Mouse (Mus musculus) heart, embryonic 12.5 days (tissue): Measurements from ENCODE around the gene Exoc3l. TPM values are rescaled to one million over a fixed set of nuclear protein-coding genes. Genes with fewer than 3 reads are reported as not detected.

Source experiments
- ATAC-seq: fragments of 200-750 bp; cut with Nextera tagmentation; 2 replicates; pipeline ENCODE4 v1.8.0; 2017; ENCODE audit warnings: moderate TSS enrichment, moderate library complexity; ENCODE audit not compliant: insufficient number of reproducible peaks, low FRiP score
- H3K27ac ChIP-seq: fragments of 300-500 bp; sonication (generic); 2 replicates; pipeline ENCODE4 v1.5.1; 2016; ENCODE audit warnings: mild to moderate bottlenecking, moderate library complexity; ENCODE audit not compliant: poor library complexity, severe bottlenecking
- H3K27me3 ChIP-seq: fragments of 300-500 bp; sonication (generic); replicated peaks from 2 replicates; pipeline ENCODE4 v1.6.1; 2016; ENCODE audit warnings: mild to moderate bottlenecking, moderate library complexity
- H3K36me3 ChIP-seq: fragments of 300-500 bp; sonication (generic); 2 replicates; pipeline ENCODE4 v1.6.1; 2016; ENCODE audit warnings: mild to moderate bottlenecking, moderate library complexity
- H3K4me1 ChIP-seq: fragments of 300-500 bp; sonication (generic); replicated peaks from 2 replicates; pipeline ENCODE4 v1.6.1; 2016; ENCODE audit warnings: mild to moderate bottlenecking
- H3K4me2 ChIP-seq: fragments of 300-500 bp; sonication (generic); 2 replicates; pipeline ENCODE4 v1.6.1; 2016; ENCODE audit warnings: mild to moderate bottlenecking, moderate library complexity
- H3K4me3 ChIP-seq: fragments of 300-500 bp; sonication (generic); 2 replicates; pipeline ENCODE4 v1.5.1; 2016; ENCODE audit warnings: mild to moderate bottlenecking
- H3K9ac ChIP-seq: fragments of 300-500 bp; sonication (generic); 2 replicates; pipeline ENCODE4 v1.6.1; 2016; ENCODE audit warnings: mild to moderate bottlenecking, moderate library complexity
- H3K9me3 ChIP-seq: fragments of 300-500 bp; sonication (generic); replicated peaks from 2 replicates; pipeline ENCODE4 v1.6.1; 2016; ENCODE audit warnings: mild to moderate bottlenecking, moderate library complexity
- WGBS: fragments of 180-500 bp; shearing (Covaris S2); methylation state at CpG from one replicate; pipeline ENCODE4 v1.1.7; 2016; 5-methylcytosine and 5-hydroxymethylcytosine counted together
- polyA plus RNA-seq: library from polyadenylated mRNA; unstranded; fragments of >200 nt; fragmentation: Nextera tagmentation; extraction: Ambion mirVana; gene quantifications from 2 replicates; pipeline ENCODE4 v1.2.1, GENCODE M21; 2016

Gene Exoc3l
- polyA plus RNA-seq, 1 experiment from 2014 or later: 16.1 TPM

GRCm38 (mm10) chr8:105312891-105313481 lies 17.1 kb upstream of the Exoc3l start:
- H3K36me3 ChIP-seq: peaks cover 76% of the 10 kb centered on the region

GRCm38 (mm10) chr8:105311718-105312117 lies 15.8 kb upstream of the Exoc3l start:
- Histone ChIP-seq H3K4me1 (peaks cover 27% of the 10 kb centered on the region), H3K4me2 (no peak overlapping the region), H3K27me3 (no peaks in the 10 kb centered on the region), H3K27ac (no peak overlapping the region), H3K9me3 (no peaks in the 10 kb centered on the region), H3K9ac (no peak overlapping the region), H3K36me3 (peaks cover 84% of the 10 kb centered on the region), H3K4me3 (no peak overlapping the region)
- 73% methylated on average over 1 of the region's 1 CpGs for WGBS
- no peak for ATAC-seq

More at GRCm38 (mm10) chr8:105312891-105313481, 17.1 kb upstream of the Exoc3l start:
- Histone ChIP-seq H3K27me3 (no peaks in the 10 kb centered on the region), H3K9ac (no peak overlapping the region), H3K27ac (no peak overlapping the region), H3K9me3 (no peaks in the 10 kb centered on the region), H3K4me2 (no peak overlapping the region), H3K4me3 (no peak overlapping the region), H3K4me1 (peaks cover 25% of the 10 kb centered on the region)
- no peak for ATAC-seq
- 86% methylated on average over 8 of the region's 8 CpGs for WGBS

- peaks cover 73% of the 10 kb centered on the region for H3K36me3 ChIP-seq
- 87% methylated on average over 8 of the region's 8 CpGs for WGBS
- no peaks in the 10 kb centered on the region for H3K9me3 ChIP-seq
- H3K4me2 ChIP-seq: no peak overlapping the region
- no peaks in the 10 kb centered on the region for H3K27me3 ChIP-seq
- no peak overlapping the region; the same call in 1 of the 2 replicates for H3K9ac ChIP-seq
- ATAC-seq: no peak
- peaks cover 36% of the 10 kb centered on the region for H3K4me1 ChIP-seq
- H3K27ac ChIP-seq: no peak overlapping the region
- no peak overlapping the region for H3K4me3 ChIP-seq
Measured at GRCm38 (mm10) chr8:105310118-105310517, 14.2 kb upstream of the Exoc3l start.

DNA sequence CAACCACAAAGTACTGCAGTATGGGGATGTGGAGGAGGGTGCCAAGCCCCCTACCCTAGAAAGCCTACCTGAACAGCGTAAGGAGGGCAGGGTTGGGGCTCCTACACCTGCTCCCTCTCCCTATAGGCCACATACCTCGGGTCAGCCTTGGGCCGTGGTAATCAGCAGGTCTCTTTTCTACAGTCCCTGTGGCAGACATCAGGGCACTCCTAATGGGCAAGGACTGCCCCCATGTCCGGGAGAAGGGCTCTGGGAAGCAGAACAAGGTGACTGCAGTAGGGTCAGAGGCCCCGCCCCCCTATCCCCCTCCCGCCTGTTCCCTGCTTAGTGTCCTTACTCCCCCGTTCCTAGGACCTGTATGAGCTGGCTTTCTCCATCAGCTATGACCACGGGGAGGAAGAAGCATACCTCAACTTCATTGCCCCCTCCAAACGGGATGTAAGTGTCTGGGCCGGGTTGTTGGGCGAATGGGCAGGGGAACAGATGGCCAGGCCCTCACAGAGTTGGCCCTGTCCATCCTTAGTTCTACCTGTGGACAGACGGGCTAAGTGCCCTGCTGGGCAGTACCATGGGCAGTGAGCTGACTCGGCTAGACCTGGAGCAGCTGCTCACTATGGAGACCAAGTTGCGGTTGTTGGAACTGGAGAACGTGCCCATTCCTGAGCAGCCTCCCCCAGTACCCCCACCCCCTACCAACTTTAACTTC lies 13.4 kb upstream of the Exoc3l start:
- no peak overlapping the region for H3K9ac ChIP-seq
- ATAC-seq: no peak
- no peak overlapping the region for H3K4me2 ChIP-seq
- H3K4me1 ChIP-seq: peaks cover 41% of the 10 kb centered on the region
- WGBS: 82% methylated on average over 15 of the region's 15 CpGs
- H3K9me3 ChIP-seq: no peaks in the 10 kb centered on the region
- peaks cover 71% of the 10 kb centered on the region for H3K36me3 ChIP-seq
- H3K27me3 ChIP-seq: no peaks in the 10 kb centered on the region
- no peak overlapping the region for H3K27ac ChIP-seq
- no peak overlapping the region for H3K4me3 ChIP-seq

GRCm38 (mm10) chr8:105308428-105308827 lies 12.5 kb upstream of the Exoc3l start:
- Histone ChIP-seq H3K27ac (no peak overlapping the region), H3K4me2 (no peak overlapping the region), H3K9me3 (no peaks in the 10 kb centered on the region), H3K27me3 (no peaks in the 10 kb centered on the region), H3K4me3 (no peak overlapping the region), H3K36me3 (peaks cover 72% of the 10 kb centered on the region), H3K9ac (no peak overlapping the region), H3K4me1 (peaks cover 41% of the 10 kb centered on the region)
- 92% methylated on average over 10 of the region's 10 CpGs for WGBS
- ATAC-seq: no peak

DNA sequence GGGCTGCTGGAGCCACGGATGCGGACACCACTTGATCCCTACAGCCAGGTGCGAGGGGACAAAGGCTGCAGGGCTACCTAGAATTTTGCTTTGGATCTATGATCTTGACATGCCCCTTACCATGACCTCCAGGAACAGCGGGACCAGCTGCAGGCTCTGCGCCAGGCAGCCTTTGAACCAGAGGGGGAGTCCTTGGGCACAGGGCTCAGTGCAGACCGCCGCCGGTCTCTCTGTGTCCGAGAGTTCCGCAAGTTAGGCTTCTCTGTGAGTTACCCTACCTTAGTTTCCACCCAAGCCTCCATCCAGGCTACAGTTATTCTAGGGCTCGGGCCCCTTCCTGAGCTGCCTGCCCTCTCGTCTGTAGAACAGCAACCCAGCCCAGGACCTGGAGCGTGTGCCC lies 11.8 kb upstream of the Exoc3l start:
- 91% methylated on average over 13 of the region's 13 CpGs for WGBS
- Histone ChIP-seq H3K9me3 (no peaks in the 10 kb centered on the region), H3K4me2 (no peak overlapping the region), H3K4me3 (no peak overlapping the region), H3K27ac (no peak overlapping the region), H3K9ac (no peak overlapping the region), H3K36me3 (peaks cover 70% of the 10 kb centered on the region), H3K27me3 (no peaks in the 10 kb centered on the region), H3K4me1 (peaks cover 36% of the 10 kb centered on the region)
- no peak for ATAC-seq

DNA sequence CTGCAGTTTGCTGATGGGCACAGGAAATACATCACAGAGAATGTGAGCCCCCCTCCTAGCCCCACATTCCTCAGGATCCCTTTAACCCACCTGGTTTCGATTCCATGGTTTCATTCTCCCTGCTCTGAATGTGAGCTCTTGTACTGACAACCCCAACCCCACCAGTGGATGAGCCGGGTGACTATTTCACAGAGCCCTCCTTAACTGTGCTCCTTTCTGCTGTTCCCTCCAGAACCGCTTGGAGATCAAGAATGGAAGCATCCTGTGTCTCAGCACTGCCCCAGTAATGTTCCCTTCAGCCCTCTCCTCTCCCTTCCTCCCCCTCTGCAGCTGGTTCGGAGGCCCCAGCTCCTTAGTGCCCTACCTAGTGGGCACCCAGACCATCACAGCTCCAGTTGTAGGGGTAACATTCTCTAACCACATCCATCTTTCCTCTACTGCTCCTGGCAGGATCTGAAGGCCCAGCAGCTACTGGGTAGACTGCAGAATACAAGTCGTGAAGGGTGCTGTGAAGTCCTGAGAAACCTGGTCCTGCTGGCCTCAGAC lies 10.3 kb upstream of the Exoc3l start:
- peak overlapping the region; percentile 69 for H3K9ac ChIP-seq
- ATAC-seq: peak; percentile 19

DNA sequence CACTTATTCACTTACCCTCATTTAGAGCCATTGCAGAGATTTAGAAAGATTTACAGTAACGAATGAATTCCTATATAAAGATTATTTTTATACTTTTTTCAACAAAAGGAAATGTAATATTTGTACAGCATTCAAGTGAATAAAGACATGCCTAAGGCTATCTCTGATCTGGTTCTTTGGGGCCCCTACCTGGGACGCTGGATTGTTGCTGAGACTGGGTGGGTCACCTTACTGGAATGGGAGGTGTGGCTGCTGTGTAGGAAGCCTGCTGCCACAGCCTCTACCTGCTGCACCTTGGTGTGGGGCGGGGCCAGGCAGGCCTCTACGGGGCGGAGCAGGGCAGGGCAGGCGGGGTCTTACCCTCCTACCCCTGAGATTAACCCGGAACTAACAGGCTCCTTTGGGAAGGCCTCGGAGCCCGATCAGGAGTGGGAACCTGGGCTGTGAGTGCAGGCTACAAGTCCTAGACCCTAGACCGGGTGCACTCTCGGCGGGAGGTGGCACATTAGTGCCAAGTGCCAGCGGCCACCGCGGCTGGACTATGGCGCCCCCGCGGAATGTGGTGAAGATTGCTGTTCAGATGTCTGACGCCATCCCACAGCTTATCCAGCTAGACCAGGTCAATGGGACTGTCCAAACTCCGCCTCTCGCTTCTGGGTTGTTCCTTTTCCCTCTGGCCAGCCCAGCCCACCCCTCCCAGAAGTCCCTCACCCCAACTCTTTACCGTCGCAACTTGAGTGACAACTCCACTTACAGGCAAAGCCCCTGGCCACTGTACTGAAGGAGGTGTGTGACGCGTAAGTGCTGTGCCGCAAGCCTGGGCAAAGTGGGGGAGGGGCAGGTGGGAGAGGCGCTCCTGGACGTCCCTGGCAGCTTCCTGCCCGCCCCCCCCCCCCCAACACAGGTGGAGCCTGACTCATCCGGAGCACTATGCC lies 9.6 kb upstream of the Exoc3l start, which contains the start of gene Elmo3:
Gene Elmo3 (plus strand): TSS at position 391 of the 935 bp plus-strand sequence.
- Histone ChIP-seq H3K9me3 (no peaks in the 10 kb centered on the region), H3K36me3 (peaks cover 75% of the 10 kb centered on the region)
- WGBS: 6% methylated on average over 29 of the region's 30 CpGs

More for the DNA sequence above, 10.3 kb upstream of the Exoc3l start:
- Histone ChIP-seq H3K27me3 (no peaks in the 10 kb centered on the region), H3K36me3 (peaks cover 71% of the 10 kb centered on the region), H3K27ac (peak overlapping the region; percentile 49), H3K4me3 (peak overlapping the region; percentile 46), H3K4me2 (peak overlapping the region; percentile 82), H3K4me1 (peaks cover 36% of the 10 kb centered on the region), H3K9me3 (no peaks in the 10 kb centered on the region)
- 50% methylated on average over 5 of the region's 5 CpGs for WGBS

GRCm38 (mm10) chr8:105304325-105305210 lies 8.7 kb upstream of the Exoc3l start:
- peak; percentile 18; the same call in 1 of the 2 replicates for ATAC-seq
- H3K9me3 ChIP-seq: no peaks in the 10 kb centered on the region
- 52% methylated on average over 9 of the region's 9 CpGs for WGBS
- H3K27ac ChIP-seq: peak overlapping the region; percentile 53; the same call in 1 of the 2 replicates
- no peaks in the 10 kb centered on the region for H3K27me3 ChIP-seq
- no peak overlapping the region for H3K4me3 ChIP-seq
- H3K4me1 ChIP-seq: peaks cover 40% of the 10 kb centered on the region
- H3K4me2 ChIP-seq: no peak overlapping the region
- 0 out of 2 replicates have a peak overlapping the region, but pooled peaks have one; percentile 3 for H3K9ac ChIP-seq
- peaks cover 76% of the 10 kb centered on the region for H3K36me3 ChIP-seq

More for the DNA sequence above, 9.6 kb upstream of the Exoc3l start, which contains the start of gene Elmo3:
- Histone ChIP-seq H3K9ac (peak within 1 kb of the TSS; percentile 69), H3K4me2 (peak within 1 kb of the TSS; percentile 82), H3K27ac (peak within 1 kb of the TSS; percentile 53), H3K27me3 (no peaks in the 10 kb centered on the region), H3K4me1 (peaks cover 36% of the 10 kb centered on the region), H3K4me3 (peak within 1 kb of the TSS; percentile 46)
- ATAC-seq: peak; percentile 59

DNA sequence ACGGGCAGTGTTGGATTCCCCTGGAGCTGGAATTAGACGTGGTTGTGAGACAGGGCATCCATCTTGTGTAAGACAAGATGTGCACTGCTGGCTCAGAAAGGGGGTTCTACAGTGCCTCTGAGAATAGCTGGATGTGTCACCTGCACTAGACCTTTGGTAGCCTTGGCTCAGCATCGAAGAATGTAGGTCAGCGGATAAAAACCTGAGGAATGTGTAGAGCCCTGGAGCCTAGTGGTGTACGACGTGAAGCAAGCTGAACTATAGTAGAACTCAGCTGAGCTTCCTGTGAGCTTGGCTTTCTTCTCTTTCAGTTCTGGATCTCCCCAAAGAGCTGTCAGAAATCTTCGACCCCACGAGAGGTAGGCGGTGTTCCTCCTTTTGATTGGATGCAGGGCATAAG lies 8.0 kb upstream of the Exoc3l start:
- Histone ChIP-seq H3K4me3 (no peak overlapping the region), H3K27me3 (no peaks in the 10 kb centered on the region), H3K27ac (peak overlapping the region; percentile 53; the same call in 1 of the 2 replicates), H3K4me1 (peaks cover 44% of the 10 kb centered on the region), H3K36me3 (peaks cover 76% of the 10 kb centered on the region), H3K9ac (no peak overlapping the region), H3K9me3 (no peaks in the 10 kb centered on the region), H3K4me2 (no peak overlapping the region)
- ATAC-seq: no peak
- WGBS: 70% methylated on average over 9 of the region's 9 CpGs
